Mouse (Mus musculus): ENCODE results near the gene Dhrs1. TPM values are rescaled to one million over a fixed set of nuclear protein-coding genes. Genes with fewer than 3 reads are reported as not detected.

Gene Dhrs1
- polyA plus RNA-seq, 1 experiment from 2014 or later = 98.6 TPM

- Histone ChIP-seq H3K9ac (replicated peaks) (peak overlapping the region; percentile 59), H3K4me3 (ENCODE audit: low read depth, low read length) (peak overlapping the region; percentile 41), H3K27ac (ENCODE audit: low read depth) (no peak overlapping the region; the same call in 1 of the 2 replicates), H3K4me1 (ENCODE audit: insufficient read depth) (peaks cover 14% of the 10 kb centered on the region), H3K4me2 (ENCODE audit: low read depth, low read length) (peak overlapping the region; percentile 68), H3K36me3 (replicated peaks; ENCODE audit: insufficient read depth, low read length) (no peaks in the 10 kb centered on the region), H3K9me3 (ENCODE audit: low read length) (no peaks in the 10 kb centered on the region), H3K27me3 (ENCODE audit: insufficient read depth, low read length) (peaks cover 14% of the 10 kb centered on the region; the same call in 1 of the 2 replicates)
- WGBS (ENCODE audit: insufficient replicate concordance) = 10% methylated on average over 52 of the region's 52 CpGs
- TF ChIP-seq EP300 (IDR thresholded peaks at IDR 0.05; ENCODE audit: low read depth) (no peak), CTCF (IDR thresholded peaks at IDR 0.05; ENCODE audit: low read depth) (peak; percentile 62)
- ATAC-seq = peak; percentile 71
- peak; percentile 71 for DNase-seq
These were observed 22.3 kb upstream of the Dhrs1 start for GRCm38 (mm10) chr14:55767519-55768414.

GRCm38 (mm10) chr14:55765696-55766095 lies 20.2 kb upstream of the Dhrs1 start, which contains the start of gene Ltb4r1:
Gene Ltb4r1 (plus strand): TSS chr14:55765962.
- Histone ChIP-seq H3K27me3 (ENCODE audit: insufficient read depth, low read length) (peaks cover 31% of the 10 kb centered on the region), H3K27ac (ENCODE audit: low read depth) (peak within 1 kb of the TSS; percentile 69), H3K4me3 (ENCODE audit: low read depth, low read length) (peak within 1 kb of the TSS; percentile 14), H3K9ac (replicated peaks) (no peak within 1 kb of the TSS), H3K36me3 (replicated peaks; ENCODE audit: insufficient read depth, low read length) (no peaks in the 10 kb centered on the region), H3K4me1 (ENCODE audit: insufficient read depth) (peaks cover 26% of the 10 kb centered on the region), H3K4me2 (ENCODE audit: low read depth, low read length) (peak within 1 kb of the TSS; percentile 42), H3K9me3 (ENCODE audit: low read length) (no peaks in the 10 kb centered on the region)
- DNase-seq (peak; percentile 48), ATAC-seq (no peak)
- no peak for TF ChIP-seq CTCF (IDR thresholded peaks at IDR 0.05; ENCODE audit: low read depth)
- TF ChIP-seq EP300 (IDR thresholded peaks at IDR 0.05; ENCODE audit: low read depth) = no peak
- WGBS (ENCODE audit: insufficient replicate concordance) = 30% methylated on average over 4 of the region's 4 CpGs

- H3K4me3 ChIP-seq (ENCODE audit: low read depth, low read length) = no peak overlapping the region
- TF ChIP-seq EP300 (IDR thresholded peaks at IDR 0.05; ENCODE audit: low read depth) (no peak), CTCF (IDR thresholded peaks at IDR 0.05; ENCODE audit: low read depth) (no peak)
- H3K9me3 ChIP-seq (ENCODE audit: low read length) = no peaks in the 10 kb centered on the region
- H3K36me3 ChIP-seq (replicated peaks; ENCODE audit: insufficient read depth, low read length) = no peaks in the 10 kb centered on the region
- ATAC-seq (peak; percentile 6; the same call in 1 of the 2 replicates), DNase-seq (no peak)
- peaks cover 30% of the 10 kb centered on the region for H3K4me1 ChIP-seq (ENCODE audit: insufficient read depth)
- peak overlapping the region; percentile 88; the same call in 1 of the 2 replicates for H3K4me2 ChIP-seq (ENCODE audit: low read depth, low read length)
- whole genome bisulfite sequencing (ENCODE audit: insufficient replicate concordance) = 25% methylated on average over 7 of the region's 7 CpGs
- H3K27ac ChIP-seq (ENCODE audit: low read depth) = peak overlapping the region; percentile 69
- peaks cover 23% of the 10 kb centered on the region for H3K27me3 ChIP-seq (ENCODE audit: insufficient read depth, low read length)
- H3K9ac ChIP-seq (replicated peaks) = peak overlapping the region; percentile 67
These were observed 17.7 kb upstream of the Dhrs1 start for GRCm38 (mm10) chr14:55763166-55763565.

- peak; percentile 50 for DNase-seq
- peak; percentile 26 for ATAC-seq
- TF ChIP-seq CTCF (IDR thresholded peaks at IDR 0.05; ENCODE audit: low read depth) (peak; percentile 30), EP300 (IDR thresholded peaks at IDR 0.05; ENCODE audit: low read depth) (no peak)
- 2% methylated on average over 69 of the region's 77 CpGs for WGBS (ENCODE audit: insufficient replicate concordance)
- Histone ChIP-seq H3K4me1 (ENCODE audit: insufficient read depth) (peaks cover 26% of the 10 kb centered on the region), H3K4me3 (ENCODE audit: low read depth, low read length) (peak overlapping the region; percentile 51), H3K4me2 (ENCODE audit: low read depth, low read length) (peak overlapping the region; percentile 88), H3K9ac (replicated peaks) (peak overlapping the region; percentile 67), H3K9me3 (ENCODE audit: low read length) (no peaks in the 10 kb centered on the region), H3K27me3 (ENCODE audit: insufficient read depth, low read length) (peaks cover 18% of the 10 kb centered on the region), H3K36me3 (replicated peaks; ENCODE audit: insufficient read depth, low read length) (no peaks in the 10 kb centered on the region), H3K27ac (ENCODE audit: low read depth) (peak overlapping the region; percentile 69)
These were observed 16.7 kb upstream of the Dhrs1 start for GRCm38 (mm10) chr14:55762001-55762821.

- peaks cover 17% of the 10 kb centered on the region; the same call in 1 of the 2 replicates for H3K27me3 ChIP-seq (ENCODE audit: insufficient read depth, low read length)
- peaks cover 28% of the 10 kb centered on the region for H3K4me1 ChIP-seq (ENCODE audit: insufficient read depth)
- H3K4me2 ChIP-seq (ENCODE audit: low read depth, low read length) = peak within 1 kb of the TSS; percentile 88
- no peak for TF ChIP-seq EP300 (IDR thresholded peaks at IDR 0.05; ENCODE audit: low read depth)
- no peak for TF ChIP-seq CTCF (IDR thresholded peaks at IDR 0.05; ENCODE audit: low read depth)
- 0 out of 2 replicates have a peak, but pooled peaks cover under 1% of the 10 kb centered on the region for H3K36me3 ChIP-seq (replicated peaks; ENCODE audit: insufficient read depth, low read length)
- peak within 1 kb of the TSS; percentile 51 for H3K4me3 ChIP-seq (ENCODE audit: low read depth, low read length)
- no peaks in the 10 kb centered on the region for H3K9me3 ChIP-seq (ENCODE audit: low read length)
- ATAC-seq = no peak
- peak within 1 kb of the TSS; percentile 69 for H3K27ac ChIP-seq (ENCODE audit: low read depth)
- peak within 1 kb of the TSS; percentile 67 for H3K9ac ChIP-seq (replicated peaks)
- DNase-seq = no peak
- 74% methylated on average over 6 of the region's 6 CpGs for WGBS (ENCODE audit: insufficient replicate concordance)
These were observed 15.7 kb upstream of the Dhrs1 start, which contains the start of gene Ltb4r2 for GRCm38 (mm10) chr14:55761163-55761562. Gene Ltb4r2 (plus strand): TSS chr14:55761428.
